Mouse (Mus musculus) retina, postnatal 7 days (tissue): ENCODE results near the gene Ppp1r1a.
A peak's percentile ranks its signal among the peaks of the same experiment; 100 is the strongest.

ENCODE experiments used
- DNase-seq: peaks from one replicate; pipeline ENCODE4 v3.0.0-alpha.2; 2012; ENCODE audit warnings: low read depth, low spot score

Ppp1r1a gene

GRCm38 (mm10) chr15:103537822-103538213, at the start of gene Ppp1r1a:
Gene Ppp1r1a (minus strand): TSS chr15:103538003.
- peak; percentile 39 for DNase-seq

GRCm38 (mm10) chr15:103585876-103586275, 48.1 kb upstream of the Ppp1r1a start:
- DNase-seq: no peak

DNA sequence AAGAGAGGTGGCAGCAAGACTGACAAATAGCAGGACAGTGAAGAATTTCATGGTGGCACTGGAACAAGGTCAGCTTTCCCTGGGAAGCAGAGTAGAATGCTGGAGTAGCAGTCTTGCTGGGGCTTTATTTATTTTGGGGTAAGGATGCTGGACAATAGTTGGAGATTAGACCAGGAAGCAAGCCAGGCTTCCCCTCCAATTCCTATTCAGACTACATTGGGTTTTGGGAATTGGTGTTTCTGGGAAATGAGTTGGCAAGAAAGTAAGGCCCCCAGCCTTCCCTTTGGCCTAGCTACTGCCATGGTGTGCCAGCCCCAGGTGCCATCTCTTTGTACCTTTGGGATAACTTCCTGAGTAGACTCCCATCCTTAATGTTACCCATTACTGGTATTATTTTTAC, 27.2 kb upstream of the Ppp1r1a start, which contains the start of gene Glycam1:
Gene Glycam1 (minus strand): TSS at position 101 of the 400 bp plus-strand sequence.
- DNase-seq: no peak

GRCm38 (mm10) chr15:103552096-103552690, 14.4 kb upstream of the Ppp1r1a start:
- peak; percentile 38 for DNase-seq

DNA sequence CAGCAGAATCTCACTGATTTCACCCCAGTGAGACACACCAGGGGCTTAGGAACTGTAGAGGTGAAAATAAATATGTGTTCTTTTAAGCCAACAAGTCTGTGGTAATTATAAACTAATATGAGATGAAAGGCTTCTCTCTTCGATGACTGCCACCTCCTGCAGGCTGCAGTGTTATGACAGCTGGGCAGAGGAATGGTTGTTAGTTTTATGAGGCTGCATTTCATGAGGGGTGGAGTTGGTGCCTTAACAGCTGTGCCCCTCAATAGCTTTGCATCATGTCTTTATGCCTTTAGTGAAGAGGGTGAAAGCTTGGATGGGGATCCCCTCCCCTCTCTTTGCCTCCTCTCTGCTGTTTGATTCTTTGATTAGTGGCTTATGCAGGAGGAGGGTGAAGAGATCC, 13.2 kb upstream of the Ppp1r1a start:
- no peak for DNase-seq

GRCm38 (mm10) chr15:103549475-103549874, 11.7 kb upstream of the Ppp1r1a start:
- no peak for DNase-seq

GRCm38 (mm10) chr15:103547983-103548382, 10.2 kb upstream of the Ppp1r1a start:
- DNase-seq: no peak

GRCm38 (mm10) chr15:103542526-103542925, 4.7 kb upstream of the Ppp1r1a start:
- DNase-seq: no peak

- no peak for DNase-seq
Measured at GRCm38 (mm10) chr15:103540646-103541045, 2.8 kb upstream of the Ppp1r1a start.

DNA sequence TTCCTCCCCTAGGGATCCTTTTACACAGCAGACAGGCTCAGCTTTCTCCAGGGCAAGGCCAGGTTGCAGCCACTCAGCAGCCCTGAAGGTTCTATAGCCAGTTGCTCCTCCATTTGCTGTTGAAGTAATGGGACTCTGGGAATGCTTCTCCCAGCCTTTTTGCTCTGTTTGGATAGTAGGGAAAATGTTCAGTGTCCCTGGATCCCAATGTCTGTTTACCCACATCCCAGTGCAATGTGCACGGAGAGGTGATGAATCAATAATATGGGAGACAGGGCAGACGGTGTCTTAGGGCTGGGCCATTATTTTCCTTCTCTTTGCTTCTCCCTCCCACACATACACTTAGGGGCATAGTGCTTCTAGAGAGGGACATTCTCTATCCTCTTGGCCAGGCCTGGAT, 1.5 kb upstream of the Ppp1r1a start:
- DNase-seq: no peak

DNA sequence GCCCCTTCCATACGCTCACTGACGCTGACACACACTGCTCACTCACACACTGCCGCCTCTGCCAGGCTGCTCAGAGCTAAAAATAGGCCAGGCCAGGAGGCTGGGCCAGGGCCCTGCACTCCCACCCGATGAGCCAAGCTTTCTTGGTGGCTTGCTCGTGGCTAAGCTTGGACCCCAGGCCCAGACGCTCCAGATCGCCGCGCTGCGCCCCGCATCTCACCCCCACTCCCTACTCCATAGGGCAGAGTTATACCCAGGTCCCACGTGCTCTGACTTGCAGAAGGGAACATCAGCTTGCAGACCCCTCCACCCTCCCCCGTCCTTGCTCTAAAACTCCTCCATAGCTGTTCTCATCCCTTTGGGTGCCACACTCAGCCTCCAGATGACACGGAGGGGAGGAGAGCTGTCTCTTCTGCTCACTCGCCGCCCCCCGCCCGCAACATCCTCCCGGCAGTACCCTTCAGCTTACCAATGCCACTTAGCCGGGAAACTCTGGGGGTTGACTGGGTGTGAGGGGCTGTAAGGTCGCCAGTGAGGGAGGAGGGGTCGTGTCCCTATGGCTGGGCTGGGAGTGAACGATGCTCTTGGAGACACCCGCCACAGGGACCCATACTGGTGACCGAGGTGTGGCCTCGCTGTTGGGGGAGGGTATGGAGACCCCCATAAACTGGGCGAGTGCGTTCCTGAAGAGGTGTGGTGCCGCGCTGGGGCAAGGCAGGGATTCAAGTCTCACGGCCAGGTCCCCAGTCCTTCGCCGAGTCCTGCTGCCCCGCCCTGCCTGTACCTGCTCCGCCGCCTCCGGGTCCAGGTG, 587 bp downstream of the Ppp1r1a start:
- DNase-seq: no peak

DNA sequence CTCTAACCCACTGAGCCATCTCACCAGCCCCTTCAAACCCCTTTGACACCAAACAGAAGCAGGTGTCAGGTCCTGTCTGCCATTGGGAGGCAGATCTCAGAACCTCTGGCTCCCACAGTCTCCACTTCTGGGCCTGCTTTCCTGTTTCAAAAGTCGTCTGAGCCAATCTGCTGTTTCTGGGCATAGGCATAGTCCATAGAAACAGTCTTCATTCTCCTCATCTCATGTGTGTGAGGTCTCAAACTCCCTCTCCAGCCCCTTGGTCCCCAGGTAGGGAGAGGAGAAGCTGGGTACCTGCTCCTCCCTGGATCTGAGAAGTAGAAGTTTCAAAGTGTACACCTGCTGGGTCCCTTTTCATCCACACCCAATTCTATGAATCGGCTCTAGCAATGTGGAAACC, 1.3 kb downstream of the Ppp1r1a start:
- DNase-seq: no peak

- DNase-seq: no peak
Measured at GRCm38 (mm10) chr15:103535786-103536185, 2.0 kb downstream of the Ppp1r1a start.

- DNase-seq: no peak
Measured at GRCm38 (mm10) chr15:103535030-103535429, 2.8 kb downstream of the Ppp1r1a start.

GRCm38 (mm10) chr15:103534054-103534620, 3.7 kb downstream of the Ppp1r1a start:
- no peak for DNase-seq

GRCm38 (mm10) chr15:103530372-103530771, 7.4 kb downstream of the Ppp1r1a start:
- peak; percentile 63 for DNase-seq

GRCm38 (mm10) chr15:103523156-103523555, 14.6 kb downstream of the Ppp1r1a start:
- no peak for DNase-seq

DNA sequence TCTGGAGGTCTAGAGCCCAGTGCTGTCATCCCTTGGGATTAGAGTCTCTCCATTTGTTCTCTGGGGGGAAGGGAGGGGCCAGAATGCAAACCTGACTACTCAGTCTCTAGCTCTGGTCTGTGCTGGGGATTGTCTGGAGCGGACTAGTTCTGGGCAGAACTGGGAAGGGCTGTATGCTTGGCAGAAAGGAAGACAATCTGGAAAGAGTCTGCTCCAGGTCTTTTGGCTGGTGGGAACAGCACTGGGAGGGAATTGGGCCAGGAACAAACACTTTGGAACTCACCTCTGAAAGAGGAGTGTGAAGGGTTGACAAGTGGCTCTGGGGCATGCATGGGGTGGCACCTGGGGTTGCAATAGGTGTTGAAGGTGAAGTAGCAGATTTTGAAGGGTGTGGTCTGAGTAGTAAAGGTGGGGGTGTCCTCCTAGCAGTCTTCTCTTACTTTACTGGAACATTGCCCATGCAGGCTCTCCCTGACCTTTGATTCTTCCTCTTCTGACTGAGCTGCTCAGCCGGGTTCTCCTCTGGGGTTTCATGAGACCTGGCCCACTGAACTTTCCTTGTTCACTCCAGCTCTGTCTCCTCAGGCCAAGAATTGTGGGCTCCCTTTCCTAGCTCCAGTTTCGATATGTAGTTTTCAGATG, 15.2 kb downstream of the Ppp1r1a start:
- no peak for DNase-seq

DNA sequence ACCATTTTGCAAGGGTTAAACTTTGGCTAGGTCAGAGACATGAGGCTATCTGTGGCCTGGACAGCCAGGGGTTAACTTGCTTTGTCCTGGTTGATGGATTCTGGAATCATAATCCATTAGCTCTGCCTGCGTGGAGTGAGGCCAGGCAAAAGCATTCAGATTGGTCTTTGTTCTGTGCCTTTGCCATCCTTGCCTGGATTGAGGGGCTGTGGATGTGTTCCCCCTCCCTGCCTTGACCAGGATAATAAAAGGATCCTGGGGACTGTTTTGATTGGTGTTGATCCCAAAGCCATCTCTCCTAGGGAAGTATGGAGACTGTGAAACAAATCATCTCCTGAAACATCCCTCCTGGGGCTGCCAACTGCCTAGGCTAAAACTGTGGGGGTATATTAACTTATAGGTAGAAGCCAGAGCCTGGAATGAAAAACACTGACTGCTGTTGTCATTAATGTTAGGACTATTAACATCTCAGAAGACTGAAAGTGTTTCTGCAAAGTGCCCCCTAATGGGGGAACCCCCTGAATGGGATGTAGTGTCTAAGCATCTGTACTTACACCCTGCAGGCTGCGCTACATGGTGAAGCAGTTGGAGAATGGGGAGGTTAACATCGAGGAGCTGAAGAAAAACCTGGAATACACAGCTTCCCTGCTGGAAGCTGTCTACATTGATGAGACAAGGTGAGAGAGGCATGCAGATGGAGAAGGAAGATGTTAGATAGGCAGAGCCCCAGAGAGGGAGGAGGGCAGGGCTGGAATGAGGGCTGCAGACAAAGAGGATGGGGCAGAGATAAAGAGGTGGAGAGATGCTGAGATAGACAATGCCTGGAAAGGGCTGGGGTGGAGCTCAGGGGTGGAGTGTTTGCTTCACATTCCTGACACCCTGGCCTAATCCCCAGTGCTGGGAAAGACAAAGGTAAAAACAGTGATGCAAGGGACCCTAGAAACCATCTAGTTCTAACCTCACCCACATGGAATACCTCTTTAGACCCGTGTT, 18.1 kb downstream of the Ppp1r1a start:
- DNase-seq: no peak

DNA sequence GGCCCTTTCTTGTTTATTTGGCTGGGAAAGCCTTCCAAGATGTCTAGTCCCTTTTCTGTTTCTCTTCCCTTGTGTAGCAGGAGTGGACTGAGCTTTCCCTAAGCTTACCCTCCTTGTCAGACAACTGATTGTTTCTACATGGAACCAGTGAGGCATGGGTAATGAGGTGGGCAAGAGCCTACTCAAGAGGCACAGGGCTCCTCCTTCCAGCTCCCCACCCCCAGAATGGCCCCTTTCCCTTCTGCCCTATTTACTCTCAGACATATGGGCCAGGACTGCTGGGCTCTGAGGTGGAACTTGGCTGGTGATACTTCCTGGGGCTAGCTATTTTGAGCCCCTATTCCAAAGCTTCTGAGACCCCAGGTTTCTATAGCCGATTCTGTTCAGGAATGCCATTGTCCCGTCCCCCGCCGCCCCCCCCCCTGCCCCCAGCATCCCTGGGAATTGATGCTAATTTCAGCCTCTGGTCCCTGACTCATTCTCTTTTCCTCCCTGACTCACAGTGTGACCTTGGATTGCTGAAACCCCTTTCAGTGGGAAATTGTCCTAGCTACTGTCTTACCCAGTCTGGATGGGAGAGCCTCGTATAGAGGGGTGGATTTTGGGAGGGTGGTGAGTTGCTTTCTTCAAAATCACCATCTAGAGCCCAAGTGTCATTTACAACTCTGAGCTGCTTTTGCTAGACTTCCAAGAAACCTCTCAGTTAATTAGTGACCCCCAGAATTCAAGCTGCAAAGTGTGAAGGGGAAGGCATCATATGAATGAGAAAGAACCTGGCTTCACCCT, 19.0 kb downstream of the Ppp1r1a start:
- DNase-seq: no peak
